Mouse (Mus musculus): ENCODE data around the gene Adgra3. TPM values are rescaled to one million over a fixed set of nuclear protein-coding genes. Genes with fewer than 3 reads are reported as not detected.

Gene Adgra3
- 36.8 TPM for polyA plus RNA-seq (2014; fragmentation: Illumina TruSeq; extraction: RNeasy Lipid Tissue Mini Kit (QIAGEN cat#74804); ENCODE audit: low read depth, low replicate concordance)

GRCm38 (mm10) chr5:50058421-50059286 is at the start of gene Adgra3:
TSS of gene Adgra3 (minus strand) at chr5:50059006.

All from sigmoid colon, adult 10 weeks (tissue).